Mouse (Mus musculus): ENCODE measurements around the gene Fam76a. TPM values are rescaled to one million over a fixed set of nuclear protein-coding genes. Genes with fewer than 3 reads are reported as not detected.
A peak's percentile ranks its signal among the peaks of the same experiment; 100 is the strongest.

The Fam76a gene
- 10 to 100 TPM; 25.2 to 26.1 TPM for total RNA-seq (2021)
- long read RNA-seq, experiment 1, transcript Fam76a-201 (9 exons, 3,053 nt) = major isoform, 17 of 24 reads
- long read RNA-seq, experiment 1, partial matches to known transcripts = 1 of 24 reads
- long read RNA-seq, experiment 1, other reads (novel, unspliced or antisense) = 2 of 24 reads
- long read RNA-seq, experiment 2, transcript Fam76a-202 (8 exons, 1,863 nt) = minor isoform, 8 of 39 reads
- long read RNA-seq, experiment 2, transcript Fam76a-201 (9 exons, 3,053 nt) = major isoform, 27 of 39 reads
- long read RNA-seq, experiment 2, partial matches to known transcripts = 2 of 39 reads
- long read RNA-seq, experiment 2, other reads (novel, unspliced or antisense) = 2 of 39 reads

DNA sequence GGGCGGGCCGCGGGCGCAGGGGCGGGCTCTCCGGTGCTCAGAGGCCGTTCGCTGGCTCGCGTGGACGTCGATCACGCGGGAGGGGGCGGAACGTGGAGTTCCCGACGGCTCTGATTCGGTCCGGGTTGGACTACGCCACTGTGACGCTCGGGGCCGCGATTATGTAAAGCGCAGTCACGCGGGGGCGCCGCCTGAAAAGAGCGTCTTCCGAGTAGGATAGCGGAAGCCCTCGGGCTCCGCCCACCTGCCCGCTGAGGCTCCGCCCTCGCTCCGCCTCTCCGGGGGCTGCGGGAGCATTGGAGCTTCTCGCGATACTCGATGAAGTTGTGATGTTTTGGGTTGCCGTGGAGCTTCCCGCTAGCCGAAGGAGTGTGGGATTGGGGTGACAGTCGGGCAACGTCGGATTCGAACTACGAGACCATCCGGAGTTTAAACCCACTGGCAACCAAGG is at the start of gene Fam76a:
Gene Fam76a, minus strand, starts transcription at position 1 of the 451 bp plus-strand sequence.
- DNase-seq (ENCODE audit: low spot score in 2 of 2) = peak; percentile 99

DNA sequence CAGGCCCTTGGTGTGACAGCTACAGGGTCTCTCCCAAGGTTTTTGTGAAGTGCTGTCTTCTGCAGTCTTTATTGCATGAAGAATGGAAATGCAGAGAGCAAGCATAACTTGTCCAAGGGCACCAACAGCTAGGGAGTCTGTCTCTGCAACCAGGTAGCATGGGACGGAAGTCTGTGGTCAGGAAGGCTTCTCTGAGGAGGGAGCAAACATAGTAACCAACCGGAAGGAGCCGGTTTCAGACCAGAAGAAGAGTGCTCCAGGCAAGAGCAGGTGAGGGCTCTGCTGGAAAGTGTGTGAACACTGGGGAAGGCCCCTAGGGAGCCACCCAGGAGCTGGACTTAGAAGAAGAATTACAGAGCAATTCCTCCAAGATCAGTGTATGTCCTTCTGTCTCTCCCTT is 49.7 kb upstream of the Fam76a start:
- DNase-seq (ENCODE audit: low spot score in 2 of 2) = no peak

- DNase-seq (ENCODE audit: low spot score in 2 of 2) = no peak
Observed at GRCm38 (mm10) chr4:132971601-132972000, 49.2 kb upstream of the Fam76a start.

- DNase-seq (ENCODE audit: low spot score in 2 of 2) = no peak
Observed at GRCm38 (mm10) chr4:132968105-132968938, 46.0 kb upstream of the Fam76a start.

DNA sequence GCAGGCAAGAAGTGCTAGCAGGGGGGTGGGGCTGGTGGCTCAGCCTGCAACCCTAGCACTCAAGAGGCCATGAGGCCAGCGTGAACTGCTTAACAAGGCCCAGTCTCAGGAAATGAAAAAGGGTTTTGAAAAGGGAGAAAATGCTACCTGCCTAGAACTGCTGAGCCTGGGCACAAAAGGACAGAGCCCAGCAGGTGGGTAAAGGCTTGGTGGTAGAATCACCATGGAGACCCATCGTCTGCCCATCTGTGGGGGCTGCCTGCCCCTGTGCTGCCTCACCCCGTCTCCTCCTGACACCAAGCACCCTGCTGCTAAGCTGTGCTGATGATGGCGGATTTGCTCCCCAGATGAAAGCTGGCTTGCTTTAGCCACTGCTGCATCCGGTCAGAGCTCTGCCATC is 42.1 kb upstream of the Fam76a start:
- DNase-seq (ENCODE audit: low spot score in 2 of 2) = no peak

- DNase-seq (ENCODE audit: low spot score in 2 of 2) = no peak
Observed at GRCm38 (mm10) chr4:132964064-132964463, 41.7 kb upstream of the Fam76a start.

- no peak for DNase-seq (ENCODE audit: low spot score in 2 of 2)
Observed at GRCm38 (mm10) chr4:132963436-132963835, 41.1 kb upstream of the Fam76a start.

GRCm38 (mm10) chr4:132962628-132963027 is 40.3 kb upstream of the Fam76a start:
- no peak for DNase-seq (ENCODE audit: low spot score in 2 of 2)

- no peak for DNase-seq (ENCODE audit: low spot score in 2 of 2)
Observed at GRCm38 (mm10) chr4:132961866-132962265, 39.5 kb upstream of the Fam76a start.

DNA sequence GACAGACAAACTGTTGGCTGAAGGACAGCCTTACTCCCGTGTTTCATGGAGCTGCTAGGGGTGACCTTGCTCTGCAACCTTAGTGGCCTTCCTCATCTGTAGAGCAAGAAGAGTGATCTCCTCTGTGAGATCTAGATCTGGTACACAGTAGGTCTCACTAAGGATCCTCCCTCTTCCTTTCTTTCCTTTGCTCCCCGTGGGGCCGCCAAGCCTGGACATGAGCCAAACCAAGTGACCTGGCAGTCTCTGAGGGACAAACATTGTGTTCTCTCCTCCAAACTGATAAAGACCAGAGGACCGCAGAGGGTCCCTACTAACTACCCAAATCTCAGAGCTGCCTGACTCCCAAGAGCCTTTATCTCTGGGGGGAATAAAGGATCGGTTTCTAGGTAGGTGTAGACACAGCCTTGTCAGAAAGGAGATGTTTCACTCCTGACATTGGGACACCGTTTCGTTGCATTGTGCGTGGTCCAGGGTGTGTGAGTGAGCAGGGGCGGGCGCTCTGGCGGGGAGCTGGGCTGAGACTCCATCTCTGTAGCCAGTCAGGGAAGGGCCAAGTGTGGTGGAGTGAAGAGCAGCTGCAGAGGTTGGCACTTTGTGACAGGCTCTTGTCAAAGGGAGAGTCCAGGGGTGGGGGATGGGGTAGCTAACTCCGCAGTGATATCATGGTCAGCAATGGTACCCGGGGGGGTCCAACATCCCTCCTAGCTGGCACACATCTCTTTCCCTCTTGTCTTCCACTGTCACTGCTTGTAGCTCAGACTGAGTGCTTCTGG is 38.7 kb upstream of the Fam76a start:
- DNase-seq (ENCODE audit: low spot score in 2 of 2) = peak; percentile 54 to 59

DNA sequence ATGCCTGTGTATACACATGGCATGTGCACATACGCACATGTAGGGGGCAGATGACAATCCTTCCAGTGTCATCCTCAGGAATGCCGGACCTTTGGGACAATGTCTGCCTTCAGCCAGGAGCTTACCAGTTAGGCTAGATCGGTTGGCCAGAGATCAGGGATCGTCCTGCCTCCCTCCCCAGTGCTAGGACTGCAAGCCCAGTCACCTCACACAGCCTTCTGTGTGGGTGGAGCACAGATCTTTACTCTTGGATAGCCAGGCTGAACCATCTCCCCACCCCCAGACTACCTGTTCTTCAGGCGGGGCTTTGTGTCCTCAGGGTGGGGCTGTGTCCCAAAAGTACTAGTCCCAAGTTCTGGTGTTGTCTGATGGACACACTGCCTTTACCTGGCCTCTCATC is 38.0 kb upstream of the Fam76a start:
- no peak for DNase-seq (ENCODE audit: low spot score in 2 of 2)

- DNase-seq (ENCODE audit: low spot score in 2 of 2) = no peak
Observed at GRCm38 (mm10) chr4:132959679-132960045, 37.3 kb upstream of the Fam76a start.

DNA sequence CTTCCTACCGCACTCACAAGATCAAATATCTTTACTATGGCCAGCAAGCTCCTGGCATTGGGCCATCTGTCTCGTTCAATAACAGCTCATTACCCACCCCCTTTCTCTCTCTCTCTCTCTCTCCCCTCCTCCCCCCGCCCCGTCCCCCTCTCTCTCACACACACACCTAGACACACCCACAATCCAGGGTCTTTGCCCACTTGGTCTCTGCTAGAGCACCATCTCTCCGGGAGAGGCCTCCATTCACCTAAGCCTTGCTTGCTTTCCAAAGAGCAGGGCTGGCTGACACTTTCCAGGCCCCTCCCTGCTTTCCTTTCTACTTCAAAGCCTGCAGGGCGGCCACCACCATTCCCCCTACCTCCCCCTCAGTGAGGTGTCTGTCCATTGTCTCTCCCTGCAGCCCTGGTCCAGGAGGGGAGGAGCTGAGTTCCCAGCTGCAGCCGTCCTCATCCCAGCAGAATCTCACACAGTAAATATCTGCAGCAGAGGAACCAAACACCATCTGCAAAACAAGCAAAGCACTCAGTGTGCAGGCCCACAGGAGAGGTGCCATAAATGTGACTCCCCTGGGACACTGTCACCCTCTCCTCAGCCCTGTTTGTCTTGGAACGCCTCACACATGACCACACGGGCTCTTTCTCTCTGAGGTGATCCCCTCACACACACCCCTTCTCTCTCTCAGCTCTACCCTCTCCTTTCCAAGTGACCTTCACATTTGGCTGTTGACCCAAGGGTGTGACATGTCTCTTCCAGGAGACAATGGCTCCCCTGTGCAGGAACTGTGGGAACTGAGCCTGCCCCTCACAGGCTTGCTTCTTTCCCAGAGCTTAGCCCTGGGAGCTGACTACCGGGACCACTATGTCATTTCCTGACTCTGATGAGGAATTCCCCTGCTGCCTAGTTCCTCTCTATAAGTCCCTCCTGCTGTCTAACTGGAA is 36.7 kb upstream of the Fam76a start:
- no peak for DNase-seq (ENCODE audit: low spot score in 2 of 2)

GRCm38 (mm10) chr4:132955395-132955791 is 33.0 kb upstream of the Fam76a start:
- DNase-seq (ENCODE audit: low spot score in 2 of 2) = no peak

DNA sequence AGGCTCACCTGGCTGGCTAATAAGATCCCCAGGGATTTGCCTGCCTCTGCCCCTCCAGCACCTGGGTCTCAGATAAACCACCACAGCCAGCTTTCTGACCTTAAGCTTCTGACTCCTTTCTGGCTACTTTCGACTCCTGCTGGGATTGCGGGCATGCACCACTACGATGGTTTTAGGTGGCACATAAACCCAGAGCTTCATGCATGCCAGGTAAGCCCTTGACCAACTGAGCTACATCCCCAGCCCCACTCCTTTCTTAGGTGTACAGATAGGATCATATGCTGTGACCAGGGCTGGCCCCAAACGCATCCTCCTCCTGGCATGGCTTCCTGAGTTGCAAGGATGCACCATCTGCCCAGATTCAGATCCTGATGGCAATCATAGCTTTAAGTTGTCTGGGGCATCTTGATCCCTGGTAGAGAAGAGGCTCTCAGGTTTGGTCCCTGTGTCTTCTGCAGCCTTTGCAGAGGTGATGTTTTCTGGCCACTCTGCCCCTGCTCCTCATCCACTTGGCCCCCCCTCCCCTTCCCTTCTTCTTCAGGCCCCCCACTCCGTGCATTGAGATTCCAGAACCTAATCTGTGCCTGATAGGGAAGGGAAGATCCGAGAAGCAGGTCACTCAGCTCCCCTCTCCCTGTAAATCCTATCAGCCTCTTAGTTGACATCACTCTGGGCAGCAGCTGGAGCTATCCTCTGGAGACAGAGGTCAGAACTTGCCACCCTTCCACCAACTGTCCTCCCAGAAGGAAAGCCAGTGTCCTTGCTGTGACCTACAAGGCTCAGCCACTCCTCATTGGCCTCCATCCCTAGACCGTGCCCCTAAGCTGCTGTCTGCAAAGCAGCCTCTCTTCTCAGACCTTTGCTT is 32.4 kb upstream of the Fam76a start:
- no peak for DNase-seq (ENCODE audit: low spot score in 2 of 2)

GRCm38 (mm10) chr4:132950999-132951398 is 28.6 kb upstream of the Fam76a start:
- no peak for DNase-seq (ENCODE audit: low spot score in 2 of 2)

GRCm38 (mm10) chr4:132949882-132950532 is 27.6 kb upstream of the Fam76a start:
- DNase-seq (ENCODE audit: low spot score in 2 of 2) = no peak

DNA sequence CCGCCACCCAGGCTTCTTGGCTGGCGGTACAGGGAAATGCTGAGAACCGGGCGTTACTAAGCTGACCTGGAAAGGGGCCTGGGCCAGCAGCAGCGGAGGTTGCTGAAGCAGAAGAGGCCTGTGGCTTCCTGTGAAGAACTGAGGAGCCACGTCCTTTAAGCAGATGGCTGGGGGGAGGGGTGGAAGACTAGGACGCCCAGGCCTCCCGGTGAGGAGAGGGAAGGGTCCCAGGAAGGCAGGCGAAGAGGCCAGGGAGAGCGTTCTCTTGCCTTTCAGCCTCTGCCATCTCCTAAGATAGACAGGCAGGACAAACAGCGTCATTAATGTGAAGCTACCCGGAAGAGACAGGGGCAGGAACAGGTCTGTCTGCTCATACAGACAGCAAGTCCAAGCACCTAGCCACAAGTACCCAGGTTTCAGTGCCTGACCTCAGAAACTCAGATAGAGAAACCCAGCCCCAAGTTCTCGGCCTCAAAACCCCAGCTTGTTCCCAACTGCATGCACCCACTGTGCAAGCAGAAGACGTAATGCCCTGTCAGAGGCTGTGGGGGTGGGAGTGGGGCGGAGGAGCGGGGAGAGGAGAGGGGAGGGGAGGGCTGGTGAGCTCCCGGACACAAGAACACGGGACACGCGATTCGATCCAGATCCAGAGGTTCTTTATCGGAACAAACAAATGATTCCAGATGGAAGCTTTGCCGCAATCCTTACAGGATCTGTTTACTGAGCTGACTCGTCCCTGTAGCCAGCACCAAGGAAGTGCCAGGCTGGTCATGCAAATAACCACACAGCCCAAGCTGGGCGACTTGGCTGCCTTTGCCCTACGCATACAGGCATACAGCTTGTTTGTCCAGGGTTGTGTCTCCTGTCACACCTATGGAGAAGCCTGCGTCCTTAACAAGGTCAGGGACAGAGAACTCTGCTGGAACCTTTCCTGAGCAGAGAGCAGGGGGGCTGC is 24.0 kb upstream of the Fam76a start:
- DNase-seq (ENCODE audit: low spot score in 2 of 2) = peak; percentile 46 to 52

Data from adrenal gland, adult 18-20 months (tissue).